Mouse (Mus musculus): ENCODE results near the gene Nova1. TPM values are rescaled to one million over a fixed set of nuclear protein-coding genes. Genes with fewer than 3 reads are reported as not detected.

The Nova1 gene
- total and polyA plus RNA-seq, 3 experiments: 0.46 to 2.3 TPM; not detected in 1

DNA sequence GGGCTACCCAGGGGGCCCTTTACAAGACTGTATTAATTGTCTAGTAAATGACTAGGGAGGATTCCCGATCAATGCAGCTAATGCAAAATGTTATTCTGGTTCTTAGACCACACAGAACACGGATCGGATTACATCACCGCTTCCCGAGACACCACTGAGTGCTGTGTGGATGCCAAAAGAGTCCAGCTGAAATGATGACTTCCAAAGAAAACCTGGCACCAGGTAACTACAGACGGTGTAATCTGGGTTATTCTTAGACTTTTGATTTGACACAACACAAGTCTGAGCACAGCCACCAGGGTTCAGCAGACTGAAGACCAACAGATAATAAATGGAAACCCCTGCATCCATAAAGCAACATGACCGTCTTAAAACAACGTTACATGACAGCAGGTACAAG lies 96.8 kb downstream of the Nova1 start:
- Histone ChIP-seq H3K27ac (ENCODE audit: control insufficient read depth, low read depth, low read length) (no peak overlapping the region), H3K9me3 (replicated peaks; ENCODE audit: insufficient read depth, low read length) (no peaks in the 10 kb centered on the region), H3K4me1 (ENCODE audit: control insufficient read depth in 1 of 2, insufficient read depth in 2 of 2, low read length in 2 of 2) (peaks cover 0 to 5% of the 10 kb centered on the region in 2 experiments; a peak in 1 of 4 replicates), H3K9ac (ENCODE audit: control insufficient read depth, low read depth, low read length, poor library complexity, severe bottlenecking) (no peak overlapping the region), H3K79me2 (ENCODE audit: control insufficient read depth, insufficient read depth, low read length, poor library complexity) (no peaks in the 10 kb centered on the region), H3K27me3 (ENCODE audit: control insufficient read depth in 1 of 2, insufficient read depth in 2 of 2, low read length in 2 of 2) (no peaks in the 10 kb centered on the region), H3K36me3 (ENCODE audit: control insufficient read depth in 1 of 2, insufficient read depth in 2 of 2, low read length in 2 of 2) (peaks cover 0 to 7% of the 10 kb centered on the region in 2 experiments; a peak in 2 of 4 replicates), H3K4me3 (ENCODE audit: control insufficient read depth in 1 of 2, insufficient read depth in 1 of 2, low read depth in 2 of 2, low read length in 2 of 2) (no peak overlapping the region)
- TF ChIP-seq MXI1 (IDR thresholded peaks at IDR 0.05; ENCODE audit: low read depth, low read length): no peak
- no peak for TF ChIP-seq POLR2A (IDR thresholded peaks at IDR 0.05; ENCODE audit: control insufficient read depth in 1 of 2, insufficient read depth in 1 of 2, low read depth in 1 of 2, low read length in 2 of 2, poor library complexity in 1 of 2)
- TF ChIP-seq ETS1 (IDR thresholded peaks at IDR 0.05; ENCODE audit: low read depth, low read length): no peak
- TF ChIP-seq MAFK (IDR thresholded peaks at IDR 0.05; ENCODE audit: borderline replicate concordance, low read depth, low read length): no peak
- no peak for TF ChIP-seq SMC3 (IDR thresholded peaks at IDR 0.05; ENCODE audit: low read depth, low read length)
- no peak for TF ChIP-seq TBP (IDR thresholded peaks at IDR 0.05; ENCODE audit: low read depth, low read length)
- TF ChIP-seq UBTF (IDR thresholded peaks at IDR 0.05; ENCODE audit: borderline replicate concordance, insufficient read depth, low read depth, low read length): no peak
- no peak for TF ChIP-seq GATA1 (IDR thresholded peaks at IDR 0.05; ENCODE audit: low read depth, low read length)
- TF ChIP-seq MAX (IDR thresholded peaks at IDR 0.05; ENCODE audit: low read length): no peak
- TF ChIP-seq ZNF384 (IDR thresholded peaks at IDR 0.05; ENCODE audit: low read depth, low read length): no peak
- TF ChIP-seq GABPA (IDR thresholded peaks at IDR 0.05; ENCODE audit: low read depth, low read length): no peak
- no peak for TF ChIP-seq USF1 (IDR thresholded peaks at IDR 0.05; ENCODE audit: low read depth, low read length)
- TF ChIP-seq BHLHE40 (IDR thresholded peaks at IDR 0.05; ENCODE audit: borderline replicate concordance, low read depth, low read length): no peak
- TF ChIP-seq RAD21 (IDR thresholded peaks at IDR 0.05; ENCODE audit: low read depth, low read length): no peak
- no peak for TF ChIP-seq KAT2A (conservative IDR thresholded peaks at IDR 0.05; ENCODE audit: low read depth, low read length)
- no peak for DNase-seq (ENCODE audit: low read depth, low spot score)

GRCm38 (mm10) chr12:46719076-46719475 lies 99.7 kb downstream of the Nova1 start:
- no peaks in the 10 kb centered on the region for H3K27me3 ChIP-seq (ENCODE audit: control insufficient read depth in 1 of 2, insufficient read depth in 2 of 2, low read length in 2 of 2)
- H3K27ac ChIP-seq (ENCODE audit: control insufficient read depth, low read depth, low read length): no peak overlapping the region
- peak; percentile 67 for DNase-seq (ENCODE audit: low read depth, low spot score)
- peaks cover 0 to 7% of the 10 kb centered on the region in 2 experiments; a peak in 2 of 4 replicates for H3K36me3 ChIP-seq (ENCODE audit: control insufficient read depth in 1 of 2, insufficient read depth in 2 of 2, low read length in 2 of 2)
- TF ChIP-seq USF1 (IDR thresholded peaks at IDR 0.05; ENCODE audit: low read depth, low read length) (0 out of 2 replicates have a peak, but pooled peaks have one; percentile 12), GATA1 (IDR thresholded peaks at IDR 0.05; ENCODE audit: low read depth, low read length) (peak; percentile 43; the same call in 1 of the 2 replicates), CHD1 (IDR thresholded peaks at IDR 0.05; ENCODE audit: low read depth, low read length) (no peak), TCF12 (IDR thresholded peaks at IDR 0.05; ENCODE audit: low read depth, low read length) (no peak), CTCF (IDR thresholded peaks at IDR 0.05 in 2 of 3, conservative IDR thresholded peaks at IDR 0.05 in 1 of 3; ENCODE audit: control insufficient read depth in 1 of 3, insufficient read depth in 1 of 3, low read depth in 2 of 3, low read length in 3 of 3, poor library complexity in 1 of 3, severe bottlenecking in 1 of 3) (no peak)
- H3K4me1 ChIP-seq (ENCODE audit: control insufficient read depth in 1 of 2, insufficient read depth in 2 of 2, low read length in 2 of 2): peaks cover 0 to 5% of the 10 kb centered on the region in 2 experiments; a peak in 1 of 4 replicates
- H3K9ac ChIP-seq (ENCODE audit: control insufficient read depth, low read depth, low read length, poor library complexity, severe bottlenecking): no peak overlapping the region
- no peak overlapping the region for H3K4me3 ChIP-seq (ENCODE audit: control insufficient read depth in 1 of 2, insufficient read depth in 1 of 2, low read depth in 2 of 2, low read length in 2 of 2)
- no peaks in the 10 kb centered on the region for H3K9me3 ChIP-seq (replicated peaks; ENCODE audit: insufficient read depth, low read length)
- H3K79me2 ChIP-seq (ENCODE audit: control insufficient read depth, insufficient read depth, low read length, poor library complexity): no peaks in the 10 kb centered on the region
